Mouse (Mus musculus) cerebellum, postnatal 25 days (tissue): ENCODE measurements around the gene Dpp3.
"Not testable (repeated sequence)": the region's sequence is repeated elsewhere in the genome, so short reads cannot be mapped to it uniquely, and the experiment has no call there.

Source experiments
- DNase-seq, 2 experiments: peaks; one replicate each; pipeline ENCODE4 v3.0.0; 2021; ENCODE audit warnings: mixed read lengths in 2 of 2

Dpp3 gene

DNA sequence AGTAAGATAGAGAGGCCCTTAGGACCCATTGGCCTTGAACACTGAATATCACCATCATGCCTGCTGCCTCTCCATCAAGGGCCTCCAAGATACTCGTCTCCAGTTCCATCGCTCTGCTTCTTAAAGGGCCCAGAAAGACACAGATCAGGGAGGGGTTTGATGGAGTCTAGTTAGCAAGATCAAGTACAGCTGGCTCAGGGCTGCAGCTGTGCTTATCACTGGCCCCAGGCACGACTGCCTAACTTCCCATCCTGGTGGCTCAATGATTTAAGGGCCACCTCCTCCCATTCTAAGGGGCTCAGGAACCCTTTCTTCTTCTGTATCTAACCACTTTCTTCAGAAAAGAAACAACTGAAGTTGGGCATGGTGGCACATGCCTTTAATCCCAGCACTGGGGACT is 36.3 kb downstream of the Dpp3 start:
- DNase-seq: no peak

DNA sequence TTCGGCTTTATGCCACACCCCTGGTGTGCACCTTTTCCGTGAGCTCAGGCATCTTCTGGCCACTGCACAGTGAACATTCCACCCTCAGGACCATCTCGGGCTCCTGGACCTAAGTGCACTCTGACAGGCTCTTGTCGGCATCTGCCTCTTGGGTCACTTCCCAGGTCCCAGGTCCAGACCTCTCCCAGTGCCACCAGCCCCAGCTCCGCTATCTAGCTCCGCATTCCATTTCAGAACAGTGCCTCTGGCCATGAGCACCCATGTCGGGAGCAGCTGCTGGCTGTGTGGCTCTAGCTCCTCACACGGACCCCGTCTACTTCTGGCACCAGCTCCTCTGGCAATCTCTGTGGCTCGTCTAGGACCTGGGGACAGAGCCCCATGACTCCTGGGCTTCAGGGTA is 38.3 kb downstream of the Dpp3 start:
- DNase-seq: no peak

DNA sequence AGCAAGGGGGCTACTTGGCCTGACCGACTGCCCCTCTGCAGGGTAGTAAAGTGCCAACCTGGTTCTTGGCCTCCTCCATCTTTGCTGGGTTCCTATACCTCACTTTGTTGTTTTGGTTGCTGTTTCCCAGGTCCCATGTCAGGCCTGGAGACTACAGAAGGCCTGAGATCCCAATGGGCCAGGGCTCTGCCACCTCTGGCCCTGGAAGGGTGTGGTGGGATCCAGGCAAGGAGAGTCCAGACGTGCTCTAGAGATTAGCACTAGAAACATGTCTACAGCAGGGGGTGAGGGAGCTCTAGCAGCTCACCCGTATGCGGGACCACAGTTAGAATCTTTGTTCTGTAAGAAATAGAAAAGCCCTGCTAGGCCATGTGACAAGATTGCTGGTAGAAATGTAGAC is 44.1 kb downstream of the Dpp3 start:
- no peak for DNase-seq

GRCm38 (mm10) chr19:4879324-4879703 is 48.8 kb downstream of the Dpp3 start:
- no peak for DNase-seq

DNA sequence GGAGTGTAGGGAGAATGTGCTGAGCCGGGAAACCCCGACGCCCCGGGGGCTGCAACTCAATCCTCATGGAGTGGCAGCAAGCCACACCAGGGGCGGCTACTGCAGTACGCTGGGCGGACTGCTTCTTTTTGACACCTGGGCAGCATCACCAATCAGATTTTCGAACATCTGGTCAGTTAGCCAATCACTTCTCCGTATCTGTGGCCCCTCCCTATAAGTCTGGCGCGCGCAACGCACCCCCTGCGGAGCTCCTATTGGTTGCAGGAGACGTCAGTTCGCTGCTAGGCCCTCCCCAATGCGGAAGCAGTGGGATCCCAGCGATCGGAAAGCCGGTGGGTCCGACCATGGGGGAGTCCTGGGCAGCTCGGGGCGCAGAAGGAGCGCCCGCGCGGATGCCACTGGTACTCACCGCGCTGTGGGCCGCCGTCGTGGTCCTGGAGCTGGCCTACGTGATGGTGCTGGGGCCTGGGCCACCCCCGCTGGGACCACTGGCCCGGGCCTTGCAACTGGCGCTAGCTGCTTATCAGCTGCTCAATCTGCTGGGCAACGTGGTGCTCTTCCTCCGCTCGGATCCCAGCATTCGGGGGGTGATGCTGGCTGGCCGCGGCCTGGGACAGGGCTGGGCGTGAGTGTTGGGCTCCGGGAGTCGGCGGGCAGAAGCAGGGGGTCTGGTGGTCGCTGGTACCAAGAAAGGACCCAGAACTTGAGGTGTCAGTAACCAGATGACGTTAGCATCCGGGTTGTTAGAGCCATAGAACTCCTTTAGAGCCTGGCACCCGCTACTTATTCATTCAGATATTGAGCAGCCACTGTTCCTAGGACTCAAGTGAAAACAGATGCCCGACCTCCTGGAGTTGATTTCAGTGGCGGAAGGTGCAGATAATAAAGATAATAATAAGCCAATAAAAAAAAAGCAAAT is 49.4 kb downstream of the Dpp3 start, which contains the start of gene Zdhhc24:
TSS of gene Zdhhc24 (plus strand) at position 264 of the 919 bp plus-strand sequence.
- peak; percentile 97 for DNase-seq

DNA sequence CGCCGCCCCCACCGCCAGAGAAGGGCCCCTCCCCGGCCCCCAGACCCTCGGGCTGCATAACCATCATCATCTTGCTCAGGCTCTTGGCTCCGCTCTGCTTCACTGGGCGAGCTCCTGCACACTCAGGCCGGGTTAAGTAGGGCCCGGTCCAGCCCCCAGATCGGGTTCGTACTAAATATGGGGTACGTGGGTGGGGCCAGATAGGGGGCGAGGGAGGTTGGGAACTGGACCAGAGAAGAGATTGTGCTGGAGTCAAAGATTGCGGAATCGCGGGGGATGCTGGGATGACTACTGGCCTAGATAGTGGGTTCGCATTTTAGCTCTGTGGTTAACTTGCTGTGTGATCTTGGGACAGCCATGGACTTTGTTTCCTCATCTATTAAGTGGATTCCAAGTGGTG is 50.3 kb downstream of the Dpp3 start, which contains the start of gene Actn3:
TSS of gene Actn3 (minus strand) at position 125 of the 400 bp plus-strand sequence.
- peak in 1 of 2 experiments; percentile 20 for DNase-seq

DNA sequence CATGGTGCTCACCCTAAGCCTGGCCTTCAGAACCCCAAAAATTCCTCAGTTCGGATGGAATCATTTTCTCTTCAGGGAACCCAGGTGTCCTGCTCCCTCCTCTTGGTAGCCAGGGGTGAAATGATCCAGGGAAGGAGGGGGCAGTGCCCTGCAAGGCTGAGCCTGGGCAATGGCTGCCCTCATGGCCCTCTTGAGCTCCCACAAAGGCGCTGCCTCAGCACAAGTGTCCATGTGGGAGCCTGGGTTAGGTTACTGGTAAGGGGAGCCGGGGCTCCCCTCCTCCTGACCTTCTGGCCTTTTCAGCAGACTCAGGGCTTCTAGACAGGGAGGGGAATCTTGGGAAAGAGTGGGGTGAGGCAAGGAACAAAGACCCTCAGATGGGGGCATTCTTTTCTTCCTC is 51.3 kb downstream of the Dpp3 start:
- DNase-seq: no peak

- no peak for DNase-seq
Measured at GRCm38 (mm10) chr19:4876241-4876640, 51.8 kb downstream of the Dpp3 start.

GRCm38 (mm10) chr19:4874613-4875012 is 53.5 kb downstream of the Dpp3 start:
- not testable (repeated sequence) for DNase-seq

- peak in 1 of 2 experiments; percentile 44 for DNase-seq
Measured at GRCm38 (mm10) chr19:4865147-4865546, 62.9 kb downstream of the Dpp3 start.

DNA sequence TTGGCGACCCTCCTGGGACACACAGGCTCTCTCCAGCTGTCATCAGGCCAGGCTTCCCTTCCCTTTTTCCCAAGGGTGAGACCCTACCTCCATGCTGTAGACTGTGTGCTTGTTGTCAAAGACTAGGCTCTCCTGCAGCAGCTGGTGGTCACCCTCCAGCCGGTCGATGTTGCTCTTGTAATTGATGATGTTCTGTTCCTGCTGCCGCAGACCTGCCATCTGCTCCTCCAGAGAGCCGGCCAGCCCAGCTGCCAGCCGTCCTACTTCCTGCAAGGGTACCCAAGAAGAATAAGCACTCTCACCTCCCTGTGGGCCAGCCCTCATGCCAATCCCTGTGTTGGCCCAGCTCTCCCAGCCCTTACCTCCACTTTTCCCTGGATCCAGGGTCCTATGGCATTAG is 65.0 kb downstream of the Dpp3 start:
- DNase-seq: no peak

GRCm38 (mm10) chr19:4859081-4859480 is 69.0 kb downstream of the Dpp3 start:
- no peak for DNase-seq
